Mouse (Mus musculus) lung, embryonic 16.5 days (tissue): ENCODE measurements around the gene Ggcx. TPM values are rescaled to one million over a fixed set of nuclear protein-coding genes. Genes with fewer than 3 reads are reported as not detected.

Experiments
- ATAC-seq: fragments of 200-750 bp; cut with Nextera tagmentation; 2 replicates; pipeline ENCODE4 v1.8.0; 2017; ENCODE audit warnings: low read depth, mild to moderate bottlenecking, moderate library complexity
- H3K27ac ChIP-seq: fragments of 300-500 bp; sonication (generic); 2 replicates; pipeline ENCODE4 v1.5.1; 2014; ENCODE audit warnings: mild to moderate bottlenecking, control low read depth, low read length
- H3K27me3 ChIP-seq: fragments of 300-500 bp; sonication (generic); 2 replicates; pipeline ENCODE4 v1.6.1; 2014; ENCODE audit warnings: low read depth, low read length, mixed read lengths; ENCODE audit not compliant: control insufficient read depth, insufficient read depth
- H3K36me3 ChIP-seq: fragments of 300-500 bp; sonication (generic); 2 replicates; pipeline ENCODE4 v1.6.1; 2014; ENCODE audit warnings: low read length; ENCODE audit not compliant: control insufficient read depth, insufficient read depth
- H3K4me1 ChIP-seq: fragments of 300-500 bp; sonication (generic); replicated peaks from 2 replicates; pipeline ENCODE4 v1.6.1; 2014; ENCODE audit warnings: low read length, mixed read lengths; ENCODE audit not compliant: control insufficient read depth, insufficient read depth
- H3K4me2 ChIP-seq: fragments of 300-500 bp; sonication (generic); 2 replicates; pipeline ENCODE4 v1.6.1; 2014; ENCODE audit warnings: low read depth, low read length, control low read depth
- H3K4me3 ChIP-seq: fragments of 300-500 bp; sonication (generic); 2 replicates; pipeline ENCODE4 v1.5.1; 2014; ENCODE audit warnings: mild to moderate bottlenecking, low read length, control low read depth
- H3K9ac ChIP-seq: fragments of 300-500 bp; sonication (generic); 2 replicates; pipeline ENCODE4 v1.6.1; 2014; ENCODE audit warnings: low read length, control low read depth
- H3K9me3 ChIP-seq: fragments of 300-500 bp; sonication (generic); 2 replicates; pipeline ENCODE4 v1.6.1; 2016; ENCODE audit warnings: low read length; ENCODE audit not compliant: control insufficient read depth
- WGBS: fragments of 180-500 bp; shearing (Covaris S2); extraction: QIAGEN DNeasy Blood & Tissue Kit; methylation state at CpG from one replicate; pipeline ENCODE4 v1.1.7; 2014; 5-methylcytosine and 5-hydroxymethylcytosine counted together
- polyA plus RNA-seq: library from polyadenylated mRNA; unstranded; fragments of >200 nt; fragmentation: Nextera tagmentation; extraction: Ambion mirVana; gene quantifications from 2 replicates; pipeline ENCODE4 v1.2.1, GENCODE M21; 2015

Ggcx gene
- polyA plus RNA-seq, 1 experiment from 2014 or later: 38.7 TPM

DNA sequence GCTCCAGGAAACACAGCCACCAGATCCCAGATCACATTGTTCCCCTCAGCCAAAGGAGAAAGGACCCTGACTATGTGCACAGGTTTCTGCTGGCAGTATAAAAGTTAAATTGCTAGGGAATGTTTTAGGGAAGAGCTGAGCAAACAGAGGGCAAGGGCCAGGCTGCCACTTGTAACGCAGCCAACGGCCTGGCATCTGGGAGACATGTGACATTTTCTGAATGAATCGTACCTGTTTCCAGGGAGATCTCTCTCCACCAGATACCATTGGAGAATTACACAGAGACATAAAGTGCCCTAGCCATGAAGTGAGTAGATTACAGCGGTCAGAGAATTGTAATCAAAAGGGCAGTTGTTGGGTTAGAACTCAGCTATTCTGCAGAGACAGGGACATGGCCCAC is 40.9 kb upstream of the Ggcx start:
- 56% methylated on average over 4 of the region's 4 CpGs for WGBS
- no peaks in the 10 kb centered on the region for H3K27me3 ChIP-seq
- peaks cover 33% of the 10 kb centered on the region for H3K4me1 ChIP-seq
- no peaks in the 10 kb centered on the region for H3K36me3 ChIP-seq
- peak overlapping the region; percentile 78 for H3K27ac ChIP-seq
- no peak overlapping the region; the same call in 1 of the 2 replicates for H3K9ac ChIP-seq
- no peak overlapping the region for H3K4me3 ChIP-seq
- ATAC-seq: peak; percentile 53
- no peak overlapping the region for H3K4me2 ChIP-seq
- no peaks in the 10 kb centered on the region for H3K9me3 ChIP-seq

DNA sequence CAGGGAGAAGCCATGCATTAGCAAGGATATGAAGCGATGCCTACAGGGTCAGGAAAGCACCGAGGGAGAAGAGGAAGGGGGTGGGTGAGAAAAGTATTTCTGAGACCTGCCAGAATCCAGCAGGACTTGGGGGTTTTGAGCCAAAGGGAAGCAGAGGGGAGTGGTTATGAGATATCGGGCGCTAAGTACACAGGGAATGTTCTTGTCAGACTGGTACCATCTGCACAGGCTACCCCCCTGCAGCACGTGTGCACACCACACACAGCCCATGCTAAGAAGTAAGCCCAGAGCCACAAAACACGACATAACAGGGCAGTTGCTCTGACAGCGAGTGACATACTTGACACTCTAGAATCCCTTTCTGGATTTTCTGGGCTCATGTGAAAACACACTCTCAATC is 39.9 kb upstream of the Ggcx start:
- H3K4me2 ChIP-seq: no peak overlapping the region; the same call in 1 of the 2 replicates
- H3K4me1 ChIP-seq: peaks cover 33% of the 10 kb centered on the region
- no peak overlapping the region for H3K9ac ChIP-seq
- peak overlapping the region; percentile 78 for H3K27ac ChIP-seq
- no peaks in the 10 kb centered on the region for H3K9me3 ChIP-seq
- no peaks in the 10 kb centered on the region for H3K36me3 ChIP-seq
- H3K27me3 ChIP-seq: no peaks in the 10 kb centered on the region
- no peak overlapping the region for H3K4me3 ChIP-seq
- peak; percentile 50; the same call in 1 of the 2 replicates for ATAC-seq
- WGBS: 35% methylated on average over 7 of the region's 7 CpGs

DNA sequence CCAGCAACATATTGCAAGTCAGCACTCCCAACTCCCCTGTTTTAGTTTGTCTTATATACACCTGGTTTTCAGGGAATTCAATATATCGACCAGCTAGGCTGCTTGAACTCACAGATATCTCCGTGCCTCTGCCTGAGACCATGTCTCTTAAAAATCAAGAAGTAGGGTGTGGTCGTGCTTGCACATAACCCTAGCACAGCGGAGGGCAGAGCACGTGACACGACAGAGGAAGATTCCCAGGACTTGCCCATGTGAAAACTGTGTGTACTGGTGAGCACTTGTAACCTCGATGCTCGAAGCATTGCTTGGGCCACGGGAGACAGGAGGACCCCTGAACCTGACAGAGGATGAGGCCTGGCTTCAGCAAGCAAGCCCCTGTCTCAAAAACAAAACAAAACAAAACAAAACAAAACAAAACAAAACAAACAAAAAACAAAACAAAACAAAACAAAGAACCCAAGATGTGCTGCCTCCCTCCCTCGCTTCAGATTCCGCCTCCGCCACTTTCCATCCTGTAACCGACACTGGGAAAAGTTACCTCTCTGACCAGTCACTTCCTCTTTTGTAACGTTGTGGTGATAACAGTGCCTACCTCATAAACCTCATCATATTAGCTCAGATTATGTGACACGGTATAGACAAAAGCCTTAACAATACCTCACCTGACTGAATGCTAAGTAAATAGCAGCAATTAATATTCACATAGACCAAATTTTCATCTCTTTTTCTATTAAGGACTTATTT is 39.1 kb upstream of the Ggcx start:
- no peaks in the 10 kb centered on the region for H3K27me3 ChIP-seq
- H3K4me3 ChIP-seq: no peak overlapping the region
- H3K4me2 ChIP-seq: no peak overlapping the region
- H3K36me3 ChIP-seq: no peaks in the 10 kb centered on the region
- ATAC-seq: no peak
- H3K4me1 ChIP-seq: peaks cover 34% of the 10 kb centered on the region
- H3K9me3 ChIP-seq: no peaks in the 10 kb centered on the region
- 67% methylated on average over 15 of the region's 15 CpGs for WGBS
- H3K9ac ChIP-seq: no peak overlapping the region
- peak overlapping the region; percentile 38; the same call in 1 of the 2 replicates for H3K27ac ChIP-seq

DNA sequence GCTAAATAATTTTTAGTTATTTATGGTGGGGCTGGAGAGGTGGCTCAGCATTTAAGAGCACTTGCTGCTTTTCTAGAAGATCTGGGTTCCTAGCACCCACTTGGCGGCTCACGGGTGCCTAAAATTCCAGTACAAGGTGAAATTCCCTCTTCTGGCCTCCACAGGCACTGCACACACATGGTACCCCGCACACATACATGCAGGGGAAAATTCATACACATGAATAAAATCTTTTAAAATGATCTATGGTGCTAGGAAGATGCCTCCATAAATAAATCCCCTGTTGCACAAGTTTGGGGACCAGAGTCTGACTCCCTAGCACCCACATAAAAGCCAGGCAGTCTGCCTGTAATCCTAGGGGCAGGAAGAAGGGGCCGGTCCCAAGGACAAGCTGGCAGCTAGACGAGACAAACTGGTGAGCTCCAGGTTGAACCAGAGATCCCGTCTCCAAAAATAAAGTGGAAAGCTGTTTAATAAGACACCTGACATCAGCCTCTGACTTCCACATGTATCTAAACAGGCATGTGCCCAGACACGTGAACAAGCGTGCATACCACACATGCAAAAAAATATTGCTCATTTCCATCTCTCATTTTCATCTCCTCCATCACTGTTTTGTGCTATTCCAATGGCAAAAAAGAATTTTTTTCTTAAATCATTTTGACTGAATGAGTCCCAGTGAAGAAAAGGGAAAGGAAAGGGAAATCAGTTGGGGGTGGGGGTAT is 35.4 kb upstream of the Ggcx start:
- WGBS: 88% methylated on average over 8 of the region's 8 CpGs
- Histone ChIP-seq H3K4me2 (peak overlapping the region; percentile 70), H3K9ac (no peak overlapping the region; the same call in 1 of the 2 replicates), H3K4me1 (peaks cover 13% of the 10 kb centered on the region), H3K4me3 (peak overlapping the region; percentile 70), H3K27ac (no peak overlapping the region; the same call in 1 of the 2 replicates), H3K27me3 (no peaks in the 10 kb centered on the region), H3K9me3 (no peaks in the 10 kb centered on the region), H3K36me3 (no peaks in the 10 kb centered on the region)
- no peak for ATAC-seq

DNA sequence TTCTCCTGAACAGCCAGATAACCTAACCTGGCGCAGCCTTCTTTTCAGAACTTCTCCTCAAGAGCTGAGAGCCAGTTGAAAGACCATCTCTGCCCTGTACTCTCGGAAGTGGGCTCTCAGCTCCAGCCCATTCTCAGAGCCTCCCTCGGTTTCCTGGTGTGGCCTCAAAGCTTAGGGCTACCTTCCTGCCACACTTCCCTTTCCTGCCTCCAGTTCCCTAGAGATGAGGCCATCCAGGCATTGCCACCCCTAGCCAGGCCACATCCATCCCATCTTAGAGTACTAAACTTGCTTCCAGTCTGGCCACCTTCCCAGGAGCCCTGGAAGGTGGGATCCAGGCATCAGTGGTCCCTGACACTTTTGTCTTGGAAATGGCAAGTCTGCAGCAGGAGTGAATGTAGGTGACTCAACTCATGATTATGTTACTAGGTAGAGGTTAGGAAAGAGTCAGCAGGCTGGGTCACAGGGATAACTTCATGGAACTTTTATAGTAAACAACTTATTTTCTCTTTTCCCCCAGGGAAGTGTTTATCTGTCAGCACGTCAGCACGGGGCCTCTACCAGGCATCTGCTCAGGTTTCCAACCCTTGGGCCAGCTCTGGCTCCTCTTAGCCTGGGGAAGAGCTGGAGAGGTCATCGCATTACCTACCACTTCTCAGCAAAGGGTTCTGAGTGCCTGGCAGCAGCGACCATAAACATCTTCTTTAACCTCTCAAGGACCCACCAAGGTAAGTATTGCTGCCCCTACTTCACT is 34.6 kb upstream of the Ggcx start:
- peak; percentile 8 for ATAC-seq
- Histone ChIP-seq H3K4me2 (peak overlapping the region; percentile 70), H3K9ac (peak overlapping the region; percentile 83), H3K4me1 (peaks cover 6% of the 10 kb centered on the region), H3K4me3 (peak overlapping the region; percentile 70), H3K27ac (peak overlapping the region; percentile 87), H3K9me3 (no peaks in the 10 kb centered on the region), H3K36me3 (no peaks in the 10 kb centered on the region), H3K27me3 (no peaks in the 10 kb centered on the region)
- 36% methylated on average over 7 of the region's 7 CpGs for WGBS

DNA sequence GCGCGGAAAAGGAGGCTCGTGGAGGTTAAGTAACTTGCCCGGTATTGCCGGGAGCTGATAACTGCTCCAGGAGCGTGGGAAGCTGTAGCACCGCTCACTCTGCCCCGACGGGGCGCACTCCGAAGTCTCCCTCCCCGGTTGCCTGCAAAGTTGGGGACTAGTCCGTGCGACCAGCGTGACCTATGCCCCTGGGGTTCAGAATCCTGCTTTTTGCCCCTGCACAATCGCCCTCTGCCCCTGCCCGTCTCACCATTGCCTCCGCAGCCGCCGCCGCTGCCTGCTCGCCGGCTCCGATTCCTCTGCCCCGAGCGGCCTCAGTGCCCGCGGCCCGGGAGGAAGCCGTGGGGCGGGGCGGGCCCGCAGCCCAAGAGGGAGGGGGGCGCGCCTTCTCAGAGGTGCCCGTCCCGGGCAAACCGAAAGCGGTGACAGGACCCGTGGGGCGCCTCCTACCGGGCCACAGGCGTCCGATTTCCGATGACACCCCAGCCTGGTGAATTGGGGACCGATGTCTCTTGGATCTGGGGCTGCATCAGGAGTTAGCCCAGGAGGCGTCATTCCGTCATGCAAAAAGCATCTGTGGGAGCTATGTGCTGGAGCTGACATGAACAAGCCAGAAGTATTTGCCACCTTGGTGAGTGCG is 33.9 kb upstream of the Ggcx start, which contains the start of gene Vamp5:
TSS of gene Vamp5 (minus strand) at position 338 of the 640 bp plus-strand sequence.
- Histone ChIP-seq H3K27me3 (no peaks in the 10 kb centered on the region), H3K36me3 (peaks cover 5% of the 10 kb centered on the region), H3K9ac (peak within 1 kb of the TSS; percentile 83), H3K27ac (peak within 1 kb of the TSS; percentile 87), H3K4me1 (peaks cover 2% of the 10 kb centered on the region; the same call in 1 of the 2 replicates), H3K9me3 (no peaks in the 10 kb centered on the region), H3K4me3 (peak within 1 kb of the TSS; percentile 70), H3K4me2 (peak within 1 kb of the TSS; percentile 70)
- peak; percentile 92 for ATAC-seq
- 1% methylated on average over 49 of the region's 49 CpGs for WGBS

DNA sequence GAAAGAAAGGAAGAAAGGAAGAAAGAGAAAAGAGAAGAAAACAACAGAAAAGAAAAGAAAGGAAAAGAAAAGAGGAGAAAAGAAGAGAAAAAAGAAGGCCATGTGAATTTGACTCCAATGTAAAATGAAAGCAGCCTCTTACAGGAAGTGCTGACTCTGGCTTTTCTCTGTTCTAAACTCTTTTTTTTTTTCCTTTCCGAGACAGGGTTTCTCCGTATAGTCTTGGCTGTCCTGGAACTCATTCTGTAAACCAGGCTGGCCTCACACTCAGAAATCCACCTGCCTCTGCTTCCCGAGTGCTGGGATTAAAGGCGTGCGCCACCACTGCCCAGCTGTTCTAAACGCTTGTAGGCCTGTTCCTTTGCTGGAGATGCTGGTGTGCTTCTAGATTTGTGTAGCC is 31.6 kb upstream of the Ggcx start:
- no peak overlapping the region for H3K27ac ChIP-seq
- peaks cover 8% of the 10 kb centered on the region for H3K36me3 ChIP-seq
- peaks cover 2% of the 10 kb centered on the region; the same call in 1 of the 2 replicates for H3K4me1 ChIP-seq
- no peak overlapping the region for H3K4me2 ChIP-seq
- H3K9me3 ChIP-seq: no peaks in the 10 kb centered on the region
- ATAC-seq: no peak
- 71% methylated on average over 6 of the region's 6 CpGs for WGBS
- H3K27me3 ChIP-seq: no peaks in the 10 kb centered on the region
- H3K9ac ChIP-seq: no peak overlapping the region
- no peak overlapping the region for H3K4me3 ChIP-seq

DNA sequence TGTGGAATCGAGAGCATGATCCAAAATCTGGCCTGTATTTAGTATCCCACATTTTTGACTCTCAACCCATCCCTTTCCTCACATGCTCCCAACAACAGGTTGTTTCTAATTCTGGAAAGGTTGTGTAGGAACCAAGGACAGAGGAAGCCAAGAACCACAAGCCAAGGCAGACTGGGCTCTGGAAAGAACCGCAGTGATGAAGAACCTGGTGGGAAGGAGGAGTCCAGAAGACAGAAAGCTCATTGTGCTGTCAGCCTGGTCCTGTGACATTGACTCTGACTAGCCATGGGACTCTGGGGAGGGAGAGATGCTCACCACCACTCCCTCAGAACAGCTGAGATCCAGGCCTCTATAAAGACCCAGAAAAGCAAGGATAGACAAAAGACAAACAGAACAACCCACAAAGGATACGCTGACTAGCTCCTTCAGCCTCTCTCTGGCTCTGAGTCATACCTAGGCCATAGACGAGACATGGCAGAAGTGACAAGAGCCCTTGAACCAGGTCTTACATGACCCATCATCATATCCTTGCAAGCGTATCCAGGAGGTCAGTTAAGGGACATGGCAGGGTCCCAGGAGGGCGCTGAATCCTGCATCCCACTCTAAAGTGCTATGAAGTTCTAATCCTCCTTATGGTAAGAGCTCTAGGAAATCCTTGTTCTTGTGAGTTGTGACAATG is 30.8 kb upstream of the Ggcx start:
- H3K27me3 ChIP-seq: no peaks in the 10 kb centered on the region
- H3K4me1 ChIP-seq: peaks cover 6% of the 10 kb centered on the region
- H3K27ac ChIP-seq: no peak overlapping the region
- 83% methylated on average over 6 of the region's 6 CpGs for WGBS
- H3K36me3 ChIP-seq: peaks cover 10% of the 10 kb centered on the region
- H3K9me3 ChIP-seq: no peaks in the 10 kb centered on the region
- H3K4me3 ChIP-seq: no peak overlapping the region
- H3K4me2 ChIP-seq: no peak overlapping the region
- H3K9ac ChIP-seq: no peak overlapping the region
- no peak for ATAC-seq
